Mouse (Mus musculus) thymus, postnatal 36 days (tissue): ENCODE data around the gene Mfap3l.
"Not testable (repeated sequence)": the region's sequence is repeated elsewhere in the genome, so short reads cannot be mapped to it uniquely, and the experiment has no call there.

Experiments
- DNase-seq, 2 experiments: peaks; one replicate each; pipeline ENCODE4 v3.0.0; 2022; ENCODE audit warnings: mixed read lengths in 2 of 2

The Mfap3l gene

GRCm38 (mm10) chr8:60657425-60658113, 24.9 kb downstream of the Mfap3l start:
- no peak for DNase-seq

GRCm38 (mm10) chr8:60658114-60658500, 25.5 kb downstream of the Mfap3l start:
- DNase-seq = no peak

- DNase-seq = not testable (repeated sequence)
These were observed 26.1 kb downstream of the Mfap3l start for GRCm38 (mm10) chr8:60658686-60659085.

GRCm38 (mm10) chr8:60659721-60660120, 27.1 kb downstream of the Mfap3l start:
- no peak for DNase-seq

- DNase-seq = no peak
These were observed 28.6 kb downstream of the Mfap3l start for GRCm38 (mm10) chr8:60661191-60661590.

GRCm38 (mm10) chr8:60663552-60663951, 30.9 kb downstream of the Mfap3l start:
- no peak for DNase-seq

GRCm38 (mm10) chr8:60665821-60666220, 33.2 kb downstream of the Mfap3l start:
- DNase-seq = no peak

GRCm38 (mm10) chr8:60666852-60667251, 34.2 kb downstream of the Mfap3l start:
- DNase-seq = no peak

GRCm38 (mm10) chr8:60678590-60678989, 46.0 kb downstream of the Mfap3l start:
- DNase-seq = no peak

- DNase-seq = no peak
These were observed 49.2 kb downstream of the Mfap3l start for GRCm38 (mm10) chr8:60681811-60682210.

- DNase-seq = no peak
These were observed 49.7 kb downstream of the Mfap3l start for GRCm38 (mm10) chr8:60682340-60682739.

GRCm38 (mm10) chr8:60711516-60712086, 79.0 kb downstream of the Mfap3l start:
- no peak for DNase-seq

GRCm38 (mm10) chr8:60714724-60715123, 82.1 kb downstream of the Mfap3l start:
- DNase-seq = no peak

GRCm38 (mm10) chr8:60718692-60719091, 86.1 kb downstream of the Mfap3l start:
- no peak for DNase-seq
